Mouse (Mus musculus) hindbrain, embryonic 10.5 days (tissue): ENCODE results near the gene Tgfbr3. TPM values are rescaled to one million over a fixed set of nuclear protein-coding genes. Genes with fewer than 3 reads are reported as not detected.

ENCODE experiments used
- polyA plus RNA-seq: library from polyadenylated mRNA; unstranded; fragments of >200 nt; fragmentation: Nextera tagmentation; extraction: Ambion mirVana; gene quantifications from 2 replicates; pipeline ENCODE4 v1.2.1, GENCODE M21; 2016

Tgfbr3 gene
- polyA plus RNA-seq, 1 experiment from 2014 or later: 8.3 TPM

Other genes with a start within 250 kb of the Tgfbr3 start
- gene Brdt, start 41.5 kb upstream of the Tgfbr3 start, polyA plus RNA-seq: 1.0 and 1.4 TPM in 2 replicates
- 0.83 and 1.2 TPM in 2 replicates for gene Ephx4, start 113.1 kb upstream of the Tgfbr3 start, polyA plus RNA-seq
- gene Lpcat2b, start 141.9 kb upstream of the Tgfbr3 start, polyA plus RNA-seq: not detected in 2 replicates
- 5.2 and 5.6 TPM in 2 replicates for gene Btbd8, start 148.4 kb upstream of the Tgfbr3 start, polyA plus RNA-seq
- gene Gm42669, start 218.0 kb upstream of the Tgfbr3 start, polyA plus RNA-seq: 0.29 and 0.47 TPM in 2 replicates
- gene 1700028K03Rik, start 245.1 kb upstream of the Tgfbr3 start, polyA plus RNA-seq: 0.07 and 0.16 TPM in 2 replicates